Mouse (Mus musculus) thymus, postnatal 0 days (tissue): ENCODE data around the gene Wdr43. TPM values are rescaled to one million over a fixed set of nuclear protein-coding genes. Genes with fewer than 3 reads are reported as not detected.
"Not testable (repeated sequence)": the region's sequence is repeated elsewhere in the genome, so short reads cannot be mapped to it uniquely, and the experiment has no call there.

Source experiments
- DNase-seq: peaks from one replicate; pipeline ENCODE4 v3.0.0-alpha.2; 2015; ENCODE audit warnings: low spot score
- polyA plus RNA-seq: library from polyadenylated mRNA; unstranded; fragments of >200 nt; fragmentation: Nextera tagmentation; extraction: Ambion mirVana; gene quantifications from 2 replicates; pipeline ENCODE4 v1.2.1, GENCODE M21; 2015

Wdr43 gene
- polyA plus RNA-seq: 75.4 and 75.6 TPM in 2 replicates

- peak; percentile 97 for DNase-seq
These were observed at the start of gene Wdr43 for GRCm38 (mm10) chr17:71615638-71616318. Gene Wdr43, plus strand, starts transcription at chr17:71615895.

GRCm38 (mm10) chr17:71579176-71579705 is 36.5 kb upstream of the Wdr43 start:
- no peak for DNase-seq

- DNase-seq: no peak
These were observed 17.6 kb upstream of the Wdr43 start for GRCm38 (mm10) chr17:71597881-71598658.

GRCm38 (mm10) chr17:71598659-71599554 is 16.8 kb upstream of the Wdr43 start:
- peak; percentile 92 for DNase-seq

GRCm38 (mm10) chr17:71616319-71617032 is 781 bp downstream of the Wdr43 start:
- DNase-seq: peak; percentile 47

- DNase-seq: no peak
These were observed 1.3 kb downstream of the Wdr43 start for GRCm38 (mm10) chr17:71617033-71617362.

- no peak for DNase-seq
These were observed 2.3 kb downstream of the Wdr43 start for GRCm38 (mm10) chr17:71617974-71618373.

GRCm38 (mm10) chr17:71631806-71632205 is 16.1 kb downstream of the Wdr43 start:
- DNase-seq: no peak

GRCm38 (mm10) chr17:71633350-71633749 is 17.7 kb downstream of the Wdr43 start:
- no peak for DNase-seq

GRCm38 (mm10) chr17:71636786-71637185 is 21.1 kb downstream of the Wdr43 start:
- DNase-seq: no peak

GRCm38 (mm10) chr17:71637750-71638265 is 22.1 kb downstream of the Wdr43 start:
- DNase-seq: no peak

GRCm38 (mm10) chr17:71639056-71639455 is 23.4 kb downstream of the Wdr43 start:
- not testable (repeated sequence) for DNase-seq

- DNase-seq: no peak
These were observed 24.9 kb downstream of the Wdr43 start for GRCm38 (mm10) chr17:71640421-71641085.

- DNase-seq: no peak
These were observed 26.5 kb downstream of the Wdr43 start for GRCm38 (mm10) chr17:71642190-71642589.

- DNase-seq: no peak
These were observed 34.3 kb downstream of the Wdr43 start for GRCm38 (mm10) chr17:71650011-71650410.

- no peak for DNase-seq
These were observed 36.8 kb downstream of the Wdr43 start for GRCm38 (mm10) chr17:71652495-71652894.

- no peak for DNase-seq
These were observed 37.2 kb downstream of the Wdr43 start for GRCm38 (mm10) chr17:71652934-71653333.

GRCm38 (mm10) chr17:71657521-71657920 is 41.8 kb downstream of the Wdr43 start:
- DNase-seq: no peak

- DNase-seq: no peak
These were observed 43.0 kb downstream of the Wdr43 start for GRCm38 (mm10) chr17:71658666-71659065.

GRCm38 (mm10) chr17:71660390-71660789 is 44.7 kb downstream of the Wdr43 start:
- DNase-seq: no peak
